Mouse (Mus musculus) kidney, embryonic 14.5 days (tissue): Measurements from ENCODE around the gene Clec10a. TPM values are rescaled to one million over a fixed set of nuclear protein-coding genes. Genes with fewer than 3 reads are reported as not detected.

ENCODE experiments used
- ATAC-seq: fragments of 200-750 bp; cut with Nextera tagmentation; 2 replicates; pipeline ENCODE4 v1.8.0; 2017; ENCODE audit warnings: moderate number of reproducible peaks, mild to moderate bottlenecking, moderate TSS enrichment, moderate library complexity; ENCODE audit not compliant: low FRiP score, low TSS enrichment
- H3K27ac ChIP-seq: fragments of 300-500 bp; sonication (generic); 2 replicates; pipeline ENCODE4 v1.5.1; 2014; ENCODE audit warnings: low read depth, mild to moderate bottlenecking, low read length, moderate library complexity, mixed read lengths
- H3K27me3 ChIP-seq: fragments of 300-500 bp; sonication (generic); 2 replicates; pipeline ENCODE4 v1.6.1; 2014; ENCODE audit warnings: mild to moderate bottlenecking, low read length; ENCODE audit not compliant: control insufficient read depth, insufficient read depth
- H3K36me3 ChIP-seq: fragments of 300-500 bp; sonication (generic); 2 replicates; pipeline ENCODE4 v1.6.1; 2014; ENCODE audit warnings: low read length, mixed read lengths; ENCODE audit not compliant: control insufficient read depth, insufficient read depth
- H3K4me1 ChIP-seq: fragments of 300-500 bp; sonication (generic); 2 replicates; pipeline ENCODE4 v1.6.1; 2014; ENCODE audit warnings: low read length, mixed read lengths; ENCODE audit not compliant: control insufficient read depth, insufficient read depth
- H3K4me2 ChIP-seq: fragments of 300-500 bp; sonication (generic); replicated peaks from 2 replicates; pipeline ENCODE4 v1.6.1; 2014; ENCODE audit warnings: low read depth, mild to moderate bottlenecking, low read length
- H3K4me3 ChIP-seq: fragments of 300-500 bp; sonication (generic); 2 replicates; pipeline ENCODE4 v1.5.1; 2014; ENCODE audit warnings: mild to moderate bottlenecking, low read length
- H3K9ac ChIP-seq: fragments of 300-500 bp; sonication (generic); 2 replicates; pipeline ENCODE4 v1.6.1; 2014; ENCODE audit warnings: low read depth, mild to moderate bottlenecking, low read length, moderate library complexity
- H3K9me3 ChIP-seq: fragments of 300-500 bp; sonication (generic); 2 replicates; pipeline ENCODE4 v1.6.1; 2016; ENCODE audit warnings: low read length; ENCODE audit not compliant: control insufficient read depth
- WGBS: fragments of 180-500 bp; shearing (Covaris S2); extraction: QIAGEN DNeasy Blood & Tissue Kit; methylation state at CpG from one replicate; pipeline ENCODE4 v1.1.7; 2014; 5-methylcytosine and 5-hydroxymethylcytosine counted together
- polyA plus RNA-seq: library from polyadenylated mRNA; unstranded; fragments of >200 nt; fragmentation: Nextera tagmentation; extraction: Ambion mirVana; gene quantifications from 2 replicates; pipeline ENCODE4 v1.2.1, GENCODE M21; 2014

Gene Clec10a
- polyA plus RNA-seq, 1 experiment from 2014 or later, result 0.57 TPM

GRCm38 (mm10) chr11:70192157-70192556 is 36.2 kb downstream of the Clec10a start:
- no peak overlapping the region for H3K9ac ChIP-seq
- no peak overlapping the region for H3K4me3 ChIP-seq
- H3K27ac ChIP-seq, result no peak overlapping the region
- no peak overlapping the region for H3K4me2 ChIP-seq
- H3K27me3 ChIP-seq, result no peaks in the 10 kb centered on the region
- H3K9me3 ChIP-seq, result no peaks in the 10 kb centered on the region
- 0 out of 2 replicates have a peak, but pooled peaks cover 5% of the 10 kb centered on the region for H3K4me1 ChIP-seq
- no peak for ATAC-seq
- no peaks in the 10 kb centered on the region for H3K36me3 ChIP-seq
- WGBS, result 79% methylated on average over 4 of the region's 4 CpGs

- H3K27ac ChIP-seq, result no peak overlapping the region
- WGBS, result 32% methylated on average over 11 of the region's 11 CpGs
Measured at GRCm38 (mm10) chr11:70193354-70194285, 37.6 kb downstream of the Clec10a start.

DNA sequence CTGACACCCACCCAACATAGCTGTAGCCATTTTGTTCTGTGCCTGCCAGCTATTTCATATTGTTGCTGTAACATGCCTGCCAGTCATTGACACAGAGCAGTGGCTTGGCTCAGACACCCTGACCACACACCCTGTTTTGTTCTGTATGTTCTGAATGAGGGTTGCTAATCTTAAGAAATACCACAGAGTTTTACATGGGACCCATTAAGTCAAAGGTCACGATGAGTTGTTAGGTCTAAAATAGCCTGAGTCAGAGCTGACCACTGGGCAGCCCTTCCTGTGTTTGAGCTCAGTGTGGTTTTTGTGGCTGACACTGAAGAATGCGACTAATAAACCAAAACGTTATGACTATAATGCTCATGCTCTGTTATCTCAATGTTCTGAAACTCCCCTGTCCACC is 42.3 kb downstream of the Clec10a start:
- ATAC-seq, result no peak
- 90% methylated on average over 3 of the region's 3 CpGs for WGBS
- Histone ChIP-seq H3K9me3 (no peaks in the 10 kb centered on the region), H3K4me3 (no peak overlapping the region), H3K4me1 (peaks cover 14% of the 10 kb centered on the region), H3K4me2 (no peak overlapping the region), H3K27ac (no peak overlapping the region), H3K27me3 (no peaks in the 10 kb centered on the region), H3K36me3 (no peaks in the 10 kb centered on the region), H3K9ac (no peak overlapping the region)

More at GRCm38 (mm10) chr11:70193354-70194285, 37.6 kb downstream of the Clec10a start:
- H3K4me1 ChIP-seq, result 0 out of 2 replicates have a peak, but pooled peaks cover 5% of the 10 kb centered on the region
- no peak overlapping the region for H3K4me2 ChIP-seq
- no peaks in the 10 kb centered on the region for H3K9me3 ChIP-seq
- no peak overlapping the region for H3K9ac ChIP-seq
- no peaks in the 10 kb centered on the region for H3K27me3 ChIP-seq
- no peak for ATAC-seq
- no peaks in the 10 kb centered on the region for H3K36me3 ChIP-seq
- no peak overlapping the region for H3K4me3 ChIP-seq

DNA sequence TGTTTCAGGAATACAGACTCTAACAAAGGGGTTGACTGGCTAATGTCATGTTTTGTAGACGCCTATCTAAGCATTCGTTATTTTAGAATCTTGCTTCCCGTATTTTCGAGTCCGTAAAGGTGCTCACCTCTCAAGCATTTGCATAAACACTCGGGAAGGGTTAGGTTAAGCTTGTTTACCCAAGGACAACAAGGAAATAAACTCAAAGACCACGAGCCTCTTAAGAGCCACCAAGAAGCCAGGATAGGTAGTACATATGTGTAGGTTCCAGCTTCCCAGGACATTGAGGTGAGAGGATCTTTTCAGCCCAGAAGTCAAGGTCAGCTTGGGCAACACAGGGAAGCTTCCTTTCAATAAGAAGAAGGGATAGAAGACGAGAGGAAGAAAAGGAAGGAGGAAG is 43.1 kb downstream of the Clec10a start:
- H3K27me3 ChIP-seq, result no peaks in the 10 kb centered on the region
- H3K4me2 ChIP-seq, result no peak overlapping the region
- H3K36me3 ChIP-seq, result no peaks in the 10 kb centered on the region
- WGBS, result 76% methylated on average over 8 of the region's 8 CpGs
- no peaks in the 10 kb centered on the region for H3K9me3 ChIP-seq
- peak overlapping the region; percentile 39; the same call in 1 of the 2 replicates for H3K27ac ChIP-seq
- H3K4me1 ChIP-seq, result peaks cover 9% of the 10 kb centered on the region
- no peak overlapping the region for H3K4me3 ChIP-seq
- no peak for ATAC-seq
- H3K9ac ChIP-seq, result no peak overlapping the region

DNA sequence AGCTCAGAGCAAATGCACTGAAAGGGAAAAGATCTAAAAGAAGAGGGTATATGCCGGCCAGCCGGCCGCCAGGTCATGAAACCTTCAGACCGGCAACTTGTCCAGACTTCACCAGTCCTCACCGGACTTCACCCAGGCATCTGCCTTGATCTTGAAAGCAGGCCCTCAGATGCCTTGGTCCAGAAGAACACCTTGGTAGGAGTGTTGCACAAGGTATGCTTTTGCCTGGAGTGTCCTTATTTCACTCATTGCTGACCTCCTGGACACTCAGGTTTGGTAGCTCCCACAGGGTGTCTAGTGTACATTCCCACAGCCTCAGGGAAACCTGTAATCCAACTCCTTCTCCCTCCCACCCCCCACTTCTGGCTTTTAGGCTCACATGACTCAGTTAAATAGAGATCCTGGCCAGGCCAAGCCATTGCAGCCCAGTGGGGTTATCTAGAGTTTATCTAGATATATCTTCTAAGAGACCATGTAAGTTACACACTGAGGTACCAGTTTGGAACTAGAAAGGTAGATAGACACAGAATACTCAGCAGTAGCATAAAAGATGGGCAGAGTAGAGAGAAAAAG is 44.1 kb downstream of the Clec10a start:
- Histone ChIP-seq H3K36me3 (no peaks in the 10 kb centered on the region), H3K9ac (no peak overlapping the region), H3K4me2 (0 out of 2 replicates have a peak overlapping the region, but pooled peaks have one; percentile 10), H3K4me1 (peaks cover 9% of the 10 kb centered on the region), H3K27me3 (no peaks in the 10 kb centered on the region), H3K27ac (peak overlapping the region; percentile 39; the same call in 1 of the 2 replicates), H3K9me3 (no peaks in the 10 kb centered on the region), H3K4me3 (no peak overlapping the region)
- ATAC-seq, result peak; percentile 47; the same call in 1 of the 2 replicates
- 58% methylated on average over 5 of the region's 5 CpGs for WGBS

DNA sequence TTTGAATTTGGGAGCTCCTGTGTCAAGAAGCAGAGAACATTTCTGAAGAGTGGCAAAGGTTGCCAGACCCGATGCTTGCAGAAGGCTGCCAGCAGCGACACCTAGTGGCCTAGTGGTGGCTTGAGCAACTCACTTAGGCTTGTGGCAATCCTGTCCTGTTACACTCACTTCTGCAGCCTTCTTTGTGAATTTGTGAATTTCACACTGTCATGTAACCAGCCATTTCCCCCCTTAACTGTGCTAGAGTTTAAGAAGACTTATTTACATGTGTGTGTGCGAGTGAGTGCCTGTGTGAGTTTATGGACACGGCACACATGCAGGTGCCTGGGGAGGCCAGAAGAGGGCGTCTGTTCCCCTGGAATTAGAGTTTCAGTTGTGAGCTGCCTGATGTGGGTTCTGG is 45.7 kb downstream of the Clec10a start:
- no peak overlapping the region for H3K4me3 ChIP-seq
- peaks cover 9% of the 10 kb centered on the region for H3K4me1 ChIP-seq
- H3K9ac ChIP-seq, result no peak overlapping the region
- H3K27ac ChIP-seq, result no peak overlapping the region
- H3K27me3 ChIP-seq, result no peaks in the 10 kb centered on the region
- H3K9me3 ChIP-seq, result no peaks in the 10 kb centered on the region
- WGBS, result 37% methylated on average over 5 of the region's 5 CpGs
- no peaks in the 10 kb centered on the region for H3K36me3 ChIP-seq
- no peak overlapping the region for H3K4me2 ChIP-seq
- ATAC-seq, result peak; percentile 68; the same call in 1 of the 2 replicates

DNA sequence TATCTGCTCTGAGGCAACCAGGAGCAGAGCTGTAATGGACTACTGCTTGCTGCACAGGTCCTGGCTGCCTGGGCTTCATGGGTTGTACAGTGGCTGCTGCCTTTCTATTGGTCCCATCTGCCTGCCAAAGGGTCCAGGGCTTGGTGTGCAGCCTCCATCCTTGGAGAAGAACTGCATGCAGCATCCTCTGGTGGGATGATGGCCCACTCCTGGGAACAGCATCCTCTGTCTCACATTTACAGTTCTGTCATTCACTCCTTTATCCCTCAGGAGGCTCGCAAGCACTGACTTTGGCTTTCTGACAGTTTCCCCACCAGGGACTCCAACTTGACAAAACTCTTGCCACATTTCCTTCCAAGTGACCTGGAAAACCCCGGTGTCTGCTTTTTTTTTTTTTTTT is 50.8 kb downstream of the Clec10a start:
- no peaks in the 10 kb centered on the region for H3K36me3 ChIP-seq
- no peak overlapping the region for H3K4me3 ChIP-seq
- H3K27me3 ChIP-seq, result no peaks in the 10 kb centered on the region
- no peak for ATAC-seq
- WGBS, result 81% methylated on average over 2 of the region's 2 CpGs
- H3K9me3 ChIP-seq, result no peaks in the 10 kb centered on the region
- no peak overlapping the region for H3K27ac ChIP-seq
- no peak overlapping the region for H3K9ac ChIP-seq
- no peak overlapping the region for H3K4me2 ChIP-seq
- no peaks in the 10 kb centered on the region for H3K4me1 ChIP-seq

GRCm38 (mm10) chr11:70207283-70207682 is 51.3 kb downstream of the Clec10a start:
- Histone ChIP-seq H3K9me3 (no peaks in the 10 kb centered on the region), H3K9ac (no peak overlapping the region), H3K4me2 (no peak overlapping the region), H3K36me3 (no peaks in the 10 kb centered on the region), H3K27me3 (no peaks in the 10 kb centered on the region), H3K4me3 (no peak overlapping the region), H3K27ac (no peak overlapping the region), H3K4me1 (no peaks in the 10 kb centered on the region)
- 82% methylated on average over 7 of the region's 7 CpGs for WGBS
- ATAC-seq, result no peak
